ENCODE assay signal across 9 mouse cellular contexts in genomic region chr4:132309140-132309848, GRCm38 (mm10). TPM values are rescaled to one million over a fixed set of nuclear protein-coding genes. Genes with fewer than 3 reads are reported as not detected.
DNase-seq lines count a peak whose midpoint lies in the region; ATAC-seq and TF ChIP-seq lines count a peak whose summit lies in the region.
"Had no signal": no experiment of that assay in that cellular context is flagged by ENCODE, and none has a peak within 500 bp of the region (broad histone marks: within the 10 kb centered on the region; RNA-seq: fewer than 3 reads in every experiment).

No protein-coding gene starts in this region.

- no peaks in the 10 kb centered on the region for H3K27me3 ChIP-seq in liver, embryonic 16.5 days (ENCODE audit: control insufficient read depth, insufficient read depth, low read depth, low read length)
- H3K27me3 ChIP-seq in spleen, adult 2 months (ENCODE audit: control insufficient read depth, insufficient read depth, low read length) = no peaks in the 10 kb centered on the region
- H3K27me3 ChIP-seq: Patski had no signal

- H3K9ac ChIP-seq in liver, embryonic 16.5 days (ENCODE audit: low read depth, low read length) = peak overlapping the region; percentile 78

- intact Hi-C loops in heart, postnatal 10 days (cut with DNase I) = loop anchor here (2.0 kb wide), 2 partner anchors 20 to 34 kb away; partner anchors contain the start of genes Taf12 and Trnau1ap

- WGBS in liver, embryonic 16.5 days (ENCODE audit: insufficient replicate concordance) = under 1% methylated on average over 15 of the region's 15 CpGs
- WGBS in spleen, adult 2 months = under 1% methylated on average over 15 of the region's 15 CpGs

- peak overlapping the region; percentile 81 for H3K4me2 ChIP-seq in liver, embryonic 16.5 days (ENCODE audit: low read depth, low read length)

- H3K27ac ChIP-seq in liver, embryonic 16.5 days (ENCODE audit: low read length) = peak overlapping the region; percentile 81
- H3K27ac ChIP-seq in spleen, adult 2 months (ENCODE audit: insufficient read depth, low read length) = peak overlapping the region; percentile 87

- TF ChIP-seq POLR2A in brain, embryonic 14.5 days (IDR thresholded peaks at IDR 0.05; ENCODE audit: borderline replicate concordance, extremely low read depth, insufficient read depth, insufficient read length, poor library complexity, severe bottlenecking) = no peak
- no peak for TF ChIP-seq POLR2A in spleen, adult 2 months (IDR thresholded peaks at IDR 0.05; ENCODE audit: low read depth, low read length)

- no peaks in the 10 kb centered on the region for H3K9me3 ChIP-seq in liver, embryonic 16.5 days (replicated peaks; ENCODE audit: control insufficient read depth, low read length)

- TF ChIP-seq CTCF in brain, embryonic 14.5 days (IDR thresholded peaks at IDR 0.05; ENCODE audit: borderline replicate concordance, extremely low read depth, insufficient read depth, insufficient read length) = no peak
- no peak for TF ChIP-seq CTCF in spleen, adult 2 months (IDR thresholded peaks at IDR 0.05; ENCODE audit: extremely low read depth, insufficient read depth, insufficient read length, insufficient replicate concordance)

- ATAC-seq in liver, embryonic 16.5 days (ENCODE audit: low read depth) = peak; percentile 31; the same call in 1 of the 2 replicates

- peak overlapping the region; percentile 76 for H3K4me3 ChIP-seq in liver, embryonic 16.5 days (ENCODE audit: low read depth, low read length)
- peak overlapping the region; percentile 100 for H3K4me3 ChIP-seq in spleen, adult 2 months (ENCODE audit: extremely low read depth, insufficient read depth, insufficient read length)

- peaks cover 21% of the 10 kb centered on the region for H3K4me1 ChIP-seq in liver, embryonic 16.5 days (ENCODE audit: control insufficient read depth, low read depth, low read length)
- H3K4me1 ChIP-seq in spleen, adult 2 months (ENCODE audit: control insufficient read depth, insufficient read depth, insufficient read length) = peaks cover 2% of the 10 kb centered on the region; the same call in 1 of the 2 replicates

- DNase-seq in embryo, embryonic 11 days = peak; percentile 31
- no peak for DNase-seq in embryo, embryonic 10 days (ENCODE audit: low spot score)
- DNase-seq in 416B (ENCODE audit: low read depth) = peak; percentile 93
- DNase-seq in brain, embryonic 14.5 days (ENCODE audit: low read depth) = peak; percentile 55
- peak; percentile 22 to 36 for DNase-seq in heart, postnatal 10 days
- DNase-seq in spleen, adult 2 months (ENCODE audit: low read depth in 1 of 2, low spot score in 2 of 2) = peak in 1 of 2 experiments; percentile 17
- DNase-seq in urinary bladder, postnatal 14 days (ENCODE audit: low spot score) = no peak

- peaks cover 12% of the 10 kb centered on the region for H3K36me3 ChIP-seq in liver, embryonic 16.5 days (ENCODE audit: control insufficient read depth, insufficient read depth)
- H3K36me3 ChIP-seq in spleen, adult 2 months (ENCODE audit: control insufficient read depth, insufficient read depth, low read length) = peaks cover 22% of the 10 kb centered on the region

RNA-seq across cellular contexts. Expression of gene Rab42, which starts 6.1 kb away (rescaled TPM):
- polyA plus RNA-seq in brain, embryonic 14.5 days (2012; rRNA removed) = 0.66 and 0.82 TPM in 2 replicates
- 1 to 10 TPM; 1.1 TPM for total RNA-seq in heart, postnatal 10 days (2021)
- polyA plus RNA-seq in liver, embryonic 16.5 days (2015; fragmentation: Nextera tagmentation; extraction: Ambion mirVana) = 0.41 and 0.61 TPM in 2 replicates
- 1.2 and 2.0 TPM in 2 replicates for polyA plus RNA-seq in spleen, adult 2 months (2012; rRNA removed)
- polyA plus RNA-seq: Patski had no signal

RNA-seq across cellular contexts. Expression of gene Trnau1ap, which starts 20.0 kb away (rescaled TPM):
- 22.2 and 30.5 TPM in 2 replicates for polyA plus RNA-seq in brain, embryonic 14.5 days (2012; rRNA removed)
- 10 to 100 TPM; 28.3 to 29.5 TPM for total RNA-seq in heart, postnatal 10 days (2021)
- polyA plus RNA-seq in liver, embryonic 16.5 days (2015; fragmentation: Nextera tagmentation; extraction: Ambion mirVana) = 26.9 and 27.3 TPM in 2 replicates
- polyA plus RNA-seq in spleen, adult 2 months (2012; rRNA removed) = 16.0 and 19.6 TPM in 2 replicates

RNA-seq across cellular contexts. Expression of gene Taf12, which starts 35.1 kb away (rescaled TPM):
- polyA plus RNA-seq in brain, embryonic 14.5 days (2012; rRNA removed) = 24.5 and 25.8 TPM in 2 replicates
- total RNA-seq in heart, postnatal 10 days (2021) = 10 to 100 TPM; 21.8 to 28.0 TPM
- 31.0 and 35.3 TPM in 2 replicates for polyA plus RNA-seq in liver, embryonic 16.5 days (2015; fragmentation: Nextera tagmentation; extraction: Ambion mirVana)
- 6.9 and 7.5 TPM in 2 replicates for polyA plus RNA-seq in spleen, adult 2 months (2012; rRNA removed)

RNA-seq across cellular contexts. Expression of gene Rcc1, which starts 44.1 kb away (rescaled TPM):
- 19.3 and 21.2 TPM in 2 replicates for polyA plus RNA-seq in brain, embryonic 14.5 days (2012; rRNA removed)
- total RNA-seq in heart, postnatal 10 days (2021) = 10 to 100 TPM; 13.9 to 17.0 TPM
- polyA plus RNA-seq in liver, embryonic 16.5 days (2015; fragmentation: Nextera tagmentation; extraction: Ambion mirVana) = 41.3 and 44.2 TPM in 2 replicates
- 10.5 and 11.5 TPM in 2 replicates for polyA plus RNA-seq in spleen, adult 2 months (2012; rRNA removed)

RNA-seq across cellular contexts. Expression of gene Gmeb1, which starts 47.9 kb away (rescaled TPM):
- polyA plus RNA-seq in brain, embryonic 14.5 days (2012; rRNA removed) = 36.4 and 43.8 TPM in 2 replicates
- total RNA-seq in heart, postnatal 10 days (2021) = 10 to 100 TPM; 14.5 TPM
- polyA plus RNA-seq in liver, embryonic 16.5 days (2015; fragmentation: Nextera tagmentation; extraction: Ambion mirVana) = 12.2 and 12.7 TPM in 2 replicates
- polyA plus RNA-seq in spleen, adult 2 months (2012; rRNA removed) = 12.0 and 14.3 TPM in 2 replicates

Comparison
In these comparisons a context has a peak if more than half of its experiments do, and no peak if none do; other contexts are left out.
1. DNase-seq: peak in embryo, embryonic 11 days (single experiment), 416B (single experiment), brain, embryonic 14.5 days (single experiment) and heart, postnatal 10 days (2 of 2); none in embryo, embryonic 10 days (single experiment) and urinary bladder, postnatal 14 days (single experiment).